Mouse (Mus musculus) forebrain, embryonic 12.5 days (tissue): ENCODE data around the gene Hmga2. TPM values are rescaled to one million over a fixed set of nuclear protein-coding genes. Genes with fewer than 3 reads are reported as not detected.

Experiments
- ATAC-seq: fragments of 200-750 bp; cut with Nextera tagmentation; 2 replicates; pipeline ENCODE4 v1.8.0; 2017; ENCODE audit warnings: moderate TSS enrichment; ENCODE audit not compliant: low FRiP score
- H3K27ac ChIP-seq: fragments of 300-500 bp; sonication (generic); 2 replicates; pipeline ENCODE4 v1.5.1; 2016; ENCODE audit warnings: mild to moderate bottlenecking
- H3K27me3 ChIP-seq: fragments of 300-500 bp; sonication (generic); 2 replicates; pipeline ENCODE4 v1.6.1; 2016; ENCODE audit warnings: mild to moderate bottlenecking
- H3K36me3 ChIP-seq: fragments of 300-500 bp; sonication (generic); replicated peaks from 2 replicates; pipeline ENCODE4 v1.6.1; 2016; ENCODE audit warnings: mild to moderate bottlenecking
- H3K4me1 ChIP-seq: fragments of 300-500 bp; sonication (generic); 2 replicates; pipeline ENCODE4 v1.6.1; 2016
- H3K4me2 ChIP-seq: fragments of 300-500 bp; sonication (generic); 2 replicates; pipeline ENCODE4 v1.6.1; 2016; ENCODE audit warnings: mild to moderate bottlenecking, moderate library complexity
- H3K4me3 ChIP-seq: fragments of 300-500 bp; sonication (generic); replicated peaks from 2 replicates; pipeline ENCODE4 v1.5.1; 2016; ENCODE audit warnings: mild to moderate bottlenecking
- H3K9ac ChIP-seq: fragments of 300-500 bp; sonication (generic); 2 replicates; pipeline ENCODE4 v1.6.1; 2016; ENCODE audit warnings: mild to moderate bottlenecking
- H3K9me3 ChIP-seq: fragments of 300-500 bp; sonication (generic); 2 replicates; pipeline ENCODE4 v1.6.1; 2016
- WGBS: fragments of 180-500 bp; shearing (Covaris S2); methylation state at CpG from one replicate; pipeline ENCODE4 v1.1.7; 2016; 5-methylcytosine and 5-hydroxymethylcytosine counted together
- polyA plus RNA-seq: library from polyadenylated mRNA; unstranded; fragments of >200 nt; fragmentation: Nextera tagmentation; extraction: Ambion mirVana; gene quantifications from 2 replicates; pipeline ENCODE4 v1.2.1, GENCODE M21; 2016

Hmga2 gene
- polyA plus RNA-seq, 1 experiment from 2014 or later, result 48.9 TPM

DNA sequence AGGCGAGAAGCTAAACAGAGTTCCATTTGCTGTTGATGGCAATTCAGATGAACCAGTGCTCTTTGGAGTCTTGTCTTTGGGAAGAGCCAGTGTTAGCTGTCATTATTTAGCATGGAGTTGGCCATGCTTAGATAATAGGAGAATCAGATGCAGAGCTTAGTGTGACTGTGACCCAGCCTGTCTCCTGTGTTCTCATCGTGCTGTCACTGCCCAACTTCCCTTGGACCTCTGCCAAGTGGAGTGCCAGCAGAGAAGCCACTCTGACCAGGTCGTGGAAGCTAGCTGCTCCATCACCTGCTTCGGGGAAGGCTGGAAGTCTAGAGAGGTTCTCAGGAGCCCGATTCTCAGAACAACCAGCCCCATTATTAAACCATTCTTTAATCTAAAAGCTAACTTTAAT lies 73.3 kb downstream of the Hmga2 start:
- Histone ChIP-seq H3K9me3 (no peaks in the 10 kb centered on the region), H3K36me3 (peaks cover 6% of the 10 kb centered on the region; the same call in 1 of the 2 replicates), H3K9ac (no peak overlapping the region), H3K4me1 (peaks cover 39% of the 10 kb centered on the region), H3K4me3 (no peak overlapping the region), H3K27ac (peak overlapping the region; percentile 50; the same call in 1 of the 2 replicates), H3K27me3 (no peaks in the 10 kb centered on the region), H3K4me2 (no peak overlapping the region)
- no peak for ATAC-seq
- 73% methylated on average over 5 of the region's 5 CpGs for WGBS

DNA sequence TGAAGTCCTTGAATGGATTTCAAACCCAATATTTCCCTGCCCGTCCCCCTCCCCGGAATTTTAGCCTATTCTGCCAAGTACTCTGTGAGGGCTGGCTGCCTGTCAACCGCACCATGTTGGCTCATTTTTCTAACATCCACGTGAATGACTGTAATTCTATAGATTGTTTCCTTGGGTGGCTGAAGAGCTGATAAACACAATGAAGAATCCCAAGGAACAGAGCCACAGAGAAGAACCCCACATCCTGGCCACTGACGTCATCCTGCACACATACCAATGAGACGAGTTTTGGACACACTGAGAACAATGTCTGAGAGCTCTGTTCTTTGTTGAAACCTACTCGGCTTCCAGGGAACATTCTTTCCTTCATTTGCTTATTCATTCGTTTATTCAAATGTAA lies 74.5 kb downstream of the Hmga2 start:
- Histone ChIP-seq H3K4me1 (peaks cover 33% of the 10 kb centered on the region), H3K27me3 (no peaks in the 10 kb centered on the region), H3K27ac (peak overlapping the region; percentile 53), H3K4me3 (no peak overlapping the region), H3K9me3 (no peaks in the 10 kb centered on the region), H3K4me2 (no peak overlapping the region), H3K9ac (no peak overlapping the region), H3K36me3 (peaks cover 6% of the 10 kb centered on the region; the same call in 1 of the 2 replicates)
- peak; percentile 80 for ATAC-seq
- 24% methylated on average over 8 of the region's 8 CpGs for WGBS

- H3K36me3 ChIP-seq, result peaks cover 6% of the 10 kb centered on the region; the same call in 1 of the 2 replicates
- no peaks in the 10 kb centered on the region for H3K9me3 ChIP-seq
- H3K27ac ChIP-seq, result peak overlapping the region; percentile 14; the same call in 1 of the 2 replicates
- H3K4me2 ChIP-seq, result no peak overlapping the region
- no peak for ATAC-seq
- H3K4me3 ChIP-seq, result no peak overlapping the region
- no peak overlapping the region for H3K9ac ChIP-seq
- peaks cover 24% of the 10 kb centered on the region for H3K4me1 ChIP-seq
- H3K27me3 ChIP-seq, result no peaks in the 10 kb centered on the region
- 65% methylated on average over 9 of the region's 9 CpGs for WGBS
Measured at GRCm38 (mm10) chr10:120399846-120400510, 76.3 kb downstream of the Hmga2 start.

GRCm38 (mm10) chr10:120398745-120399144 lies 77.5 kb downstream of the Hmga2 start:
- Histone ChIP-seq H3K9ac (no peak overlapping the region), H3K36me3 (0 out of 2 replicates have a peak, but pooled peaks cover 3% of the 10 kb centered on the region), H3K27ac (no peak overlapping the region), H3K9me3 (no peaks in the 10 kb centered on the region), H3K4me3 (no peak overlapping the region), H3K27me3 (no peaks in the 10 kb centered on the region), H3K4me2 (no peak overlapping the region), H3K4me1 (peaks cover 26% of the 10 kb centered on the region)
- WGBS, result 53% methylated on average over 6 of the region's 6 CpGs
- ATAC-seq, result no peak

GRCm38 (mm10) chr10:120397211-120397631 lies 79.0 kb downstream of the Hmga2 start:
- H3K4me3 ChIP-seq, result no peak overlapping the region
- 83% methylated on average over 17 of the region's 17 CpGs for WGBS
- H3K27ac ChIP-seq, result no peak overlapping the region
- H3K4me1 ChIP-seq, result peaks cover 31% of the 10 kb centered on the region
- H3K4me2 ChIP-seq, result no peak overlapping the region
- H3K9me3 ChIP-seq, result no peaks in the 10 kb centered on the region
- H3K9ac ChIP-seq, result no peak overlapping the region
- no peak for ATAC-seq
- 0 out of 2 replicates have a peak, but pooled peaks cover 2% of the 10 kb centered on the region for H3K27me3 ChIP-seq
- no peaks in the 10 kb centered on the region for H3K36me3 ChIP-seq

DNA sequence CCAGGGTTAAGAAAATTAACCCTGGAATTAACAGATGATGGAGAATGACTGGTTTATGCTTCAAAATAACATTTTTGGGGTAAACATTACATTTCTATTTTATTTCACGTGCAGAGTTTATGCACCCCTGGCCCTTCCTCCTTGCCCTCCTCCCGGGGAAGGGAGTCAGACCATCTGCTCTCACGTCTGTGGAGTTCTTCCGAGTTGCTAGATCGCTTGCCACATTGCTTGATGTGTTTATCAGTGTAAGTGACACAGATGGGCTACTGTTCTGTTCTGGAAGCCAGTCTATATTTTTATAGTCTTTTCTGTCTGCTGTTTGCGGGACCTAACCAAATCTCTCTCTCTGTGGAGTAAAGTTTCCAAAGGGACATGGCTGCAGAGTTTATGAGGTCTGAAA lies 80.7 kb downstream of the Hmga2 start:
- no peak for ATAC-seq
- Histone ChIP-seq H3K4me3 (no peak overlapping the region), H3K9ac (no peak overlapping the region), H3K4me2 (no peak overlapping the region), H3K27me3 (0 out of 2 replicates have a peak, but pooled peaks cover 4% of the 10 kb centered on the region), H3K9me3 (no peaks in the 10 kb centered on the region), H3K36me3 (no peaks in the 10 kb centered on the region), H3K27ac (no peak overlapping the region), H3K4me1 (peaks cover 36% of the 10 kb centered on the region)
- 83% methylated on average over 6 of the region's 6 CpGs for WGBS

DNA sequence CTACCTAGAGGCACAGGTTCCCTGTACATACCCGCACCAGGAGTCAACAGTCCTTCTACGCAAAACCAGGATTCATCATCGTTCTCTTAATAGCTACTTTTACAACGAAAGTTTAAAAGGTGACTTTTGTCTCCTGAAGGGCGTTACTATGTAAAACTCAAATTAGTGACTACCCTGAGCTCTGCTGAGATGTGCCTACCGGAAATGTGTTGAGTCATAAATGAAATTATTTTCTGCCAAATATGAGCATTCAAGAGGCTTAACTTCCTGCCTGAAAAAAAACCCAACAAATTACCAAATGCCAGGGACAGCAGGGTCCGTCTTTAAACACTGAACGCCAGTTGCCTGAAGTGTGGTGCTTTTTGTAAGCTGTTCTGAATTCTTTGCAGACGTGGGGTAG lies 81.5 kb downstream of the Hmga2 start:
- H3K27me3 ChIP-seq, result peaks cover 7% of the 10 kb centered on the region; the same call in 1 of the 2 replicates
- no peak overlapping the region for H3K27ac ChIP-seq
- 85% methylated on average over 9 of the region's 9 CpGs for WGBS
- no peak overlapping the region for H3K9ac ChIP-seq
- no peak overlapping the region for H3K4me3 ChIP-seq
- H3K9me3 ChIP-seq, result no peaks in the 10 kb centered on the region
- H3K4me2 ChIP-seq, result no peak overlapping the region
- no peaks in the 10 kb centered on the region for H3K36me3 ChIP-seq
- ATAC-seq, result no peak
- H3K4me1 ChIP-seq, result peaks cover 40% of the 10 kb centered on the region

GRCm38 (mm10) chr10:120391971-120392716 lies 84.1 kb downstream of the Hmga2 start:
- H3K9ac ChIP-seq, result 0 out of 2 replicates have a peak overlapping the region, but pooled peaks have one; percentile 17
- H3K4me3 ChIP-seq, result no peak overlapping the region
- no peak overlapping the region for H3K27ac ChIP-seq
- no peaks in the 10 kb centered on the region for H3K36me3 ChIP-seq
- WGBS, result 37% methylated on average over 14 of the region's 14 CpGs
- H3K27me3 ChIP-seq, result peaks cover 9% of the 10 kb centered on the region; the same call in 1 of the 2 replicates
- 0 out of 2 replicates have a peak, but pooled peaks have one; percentile 36 for ATAC-seq
- H3K4me1 ChIP-seq, result peaks cover 51% of the 10 kb centered on the region
- H3K4me2 ChIP-seq, result peak overlapping the region; percentile 39; the same call in 1 of the 2 replicates
- no peaks in the 10 kb centered on the region for H3K9me3 ChIP-seq

- H3K4me2 ChIP-seq, result peak overlapping the region; percentile 39
- no peaks in the 10 kb centered on the region for H3K9me3 ChIP-seq
- H3K27me3 ChIP-seq, result peaks cover 9% of the 10 kb centered on the region; the same call in 1 of the 2 replicates
- H3K9ac ChIP-seq, result no peak overlapping the region; the same call in 1 of the 2 replicates
- no peak for ATAC-seq
- H3K27ac ChIP-seq, result no peak overlapping the region
- peak overlapping the region; percentile 14; the same call in 1 of the 2 replicates for H3K4me3 ChIP-seq
- WGBS, result 18% methylated on average over 28 of the region's 28 CpGs
- no peaks in the 10 kb centered on the region for H3K36me3 ChIP-seq
- peaks cover 57% of the 10 kb centered on the region for H3K4me1 ChIP-seq
Measured at GRCm38 (mm10) chr10:120390912-120391835, 85.1 kb downstream of the Hmga2 start.

- ATAC-seq, result no peak
- Histone ChIP-seq H3K27ac (no peak overlapping the region), H3K9me3 (no peaks in the 10 kb centered on the region), H3K4me3 (no peak overlapping the region), H3K27me3 (peaks cover 9% of the 10 kb centered on the region; the same call in 1 of the 2 replicates), H3K4me2 (no peak overlapping the region), H3K36me3 (no peaks in the 10 kb centered on the region), H3K4me1 (peaks cover 72% of the 10 kb centered on the region), H3K9ac (no peak overlapping the region)
- WGBS, result 69% methylated on average over 6 of the region's 6 CpGs
Measured at GRCm38 (mm10) chr10:120389707-120390106, 86.6 kb downstream of the Hmga2 start.

- 35% methylated on average over 10 of the region's 10 CpGs for WGBS
- Histone ChIP-seq H3K9me3 (no peaks in the 10 kb centered on the region), H3K27ac (0 out of 2 replicates have a peak overlapping the region, but pooled peaks have one; percentile 36), H3K9ac (no peak overlapping the region), H3K4me1 (peaks cover 77% of the 10 kb centered on the region), H3K27me3 (peaks cover 9% of the 10 kb centered on the region; the same call in 1 of the 2 replicates), H3K36me3 (no peaks in the 10 kb centered on the region), H3K4me3 (no peak overlapping the region), H3K4me2 (0 out of 2 replicates have a peak overlapping the region, but pooled peaks have one; percentile 19)
- ATAC-seq, result no peak
Measured at GRCm38 (mm10) chr10:120388966-120389365, 87.3 kb downstream of the Hmga2 start.
